Mouse (Mus musculus) heart, postnatal 0 days (tissue): ENCODE measurements at regions not wholly inside any gene's neighbourhood (a gene's known extent, or its start where the extent isn't known, plus 50 kb on each side); places are given as distances from the start of the nearest gene placed in this dataset.
A peak's percentile ranks its signal among the peaks of the same experiment; 100 is the strongest.
"Not testable (repeated sequence)": the region's sequence is repeated elsewhere in the genome, so short reads cannot be mapped to it uniquely, and the experiment has no call there.

Experiments used
- ATAC-seq: fragments of 200-750 bp; cut with Nextera tagmentation; 2 replicates; pipeline ENCODE4 v1.8.0; 2017; ENCODE audit warnings: low read depth, moderate number of reproducible peaks, moderate library complexity; ENCODE audit not compliant: insufficient read depth
- DNase-seq: peaks from one replicate; pipeline ENCODE4 v3.0.0-alpha.2; 2016; ENCODE audit warnings: low spot score
- H3K27ac ChIP-seq: fragments of 300-500 bp; sonication (generic); 2 replicates; pipeline ENCODE4 v1.5.1; 2014; ENCODE audit warnings: low read depth, mild to moderate bottlenecking
- H3K27me3 ChIP-seq: fragments of 300-500 bp; sonication (generic); 2 replicates; pipeline ENCODE4 v1.6.1; 2014; ENCODE audit warnings: low read length, mixed read lengths; ENCODE audit not compliant: control insufficient read depth, insufficient read depth
- H3K36me3 ChIP-seq: fragments of 300-500 bp; sonication (generic); replicated peaks from 2 replicates; pipeline ENCODE4 v1.6.1; 2014; ENCODE audit warnings: low read length, mixed read lengths; ENCODE audit not compliant: control insufficient read depth, insufficient read depth
- H3K4me1 ChIP-seq: fragments of 300-500 bp; sonication (generic); 2 replicates; pipeline ENCODE4 v1.6.1; 2014; ENCODE audit warnings: antibody characterized with exemption; ENCODE audit not compliant: control insufficient read depth, insufficient read depth
- H3K4me2 ChIP-seq: fragments of 300-500 bp; sonication (generic); 2 replicates; pipeline ENCODE4 v1.6.1; 2014; ENCODE audit warnings: low read depth, mild to moderate bottlenecking, low read length, moderate library complexity
- H3K4me3 ChIP-seq: fragments of 300-500 bp; sonication (generic); 2 replicates; pipeline ENCODE4 v1.5.1; 2014; ENCODE audit warnings: low read depth, low read length
- H3K9ac ChIP-seq: fragments of 300-500 bp; sonication (generic); replicated peaks from 2 replicates; pipeline ENCODE4 v1.6.1; 2014; ENCODE audit warnings: low read depth, low read length, mixed read lengths
- H3K9me3 ChIP-seq: fragments of 300-500 bp; sonication (generic); replicated peaks from 2 replicates; pipeline ENCODE4 v1.6.1; 2016; ENCODE audit warnings: low read length; ENCODE audit not compliant: control insufficient read depth
- CTCF ChIP-seq: IDR thresholded peaks from 2 replicates; pipeline ENCODE4 v1.5.1; 2016; ENCODE audit warnings: antibody characterized with exemption, control low read depth, low read depth
- EP300 ChIP-seq: IDR thresholded peaks from 2 replicates; pipeline ENCODE4 v1.6.1; 2016; ENCODE audit warnings: antibody characterized with exemption, low read depth
- WGBS: fragments of 180-500 bp; shearing (Covaris S2); extraction: QIAGEN DNeasy Blood & Tissue Kit; methylation state at CpG from one replicate; pipeline ENCODE4 v1.1.7; 2014; 5-methylcytosine and 5-hydroxymethylcytosine counted together

- DNase-seq, H3K9ac ChIP-seq, H3K27me3 ChIP-seq, H3K36me3 ChIP-seq, ATAC-seq, H3K4me3 ChIP-seq, H3K4me2 ChIP-seq, H3K9me3 ChIP-seq, H3K27ac ChIP-seq, H3K4me1 ChIP-seq: not testable (repeated sequence)
- 73% methylated on average over 10 of the region's 10 CpGs for WGBS
Observed at GRCm38 (mm10) chrX:154717526-154717925, 138.4 kb upstream of the Samt2 start.

- Histone ChIP-seq H3K9ac (no peak overlapping the region), H3K27ac (no peak overlapping the region), H3K4me1 (no peaks in the 10 kb centered on the region), H3K36me3 (no peaks in the 10 kb centered on the region), H3K4me2 (peak overlapping the region; percentile 25; the same call in 1 of the 2 replicates), H3K4me3 (no peak overlapping the region), H3K9me3 (no peaks in the 10 kb centered on the region), H3K27me3 (no peaks in the 10 kb centered on the region)
- 49% methylated on average over 20 of the region's 27 CpGs for WGBS
- ATAC-seq (no peak), DNase-seq (no peak)
- no peak for TF ChIP-seq CTCF
- TF ChIP-seq EP300: no peak
Observed at GRCm38 (mm10) chrX:154713641-154714255, 134.6 kb upstream of the Samt2 start.

GRCm38 (mm10) chrX:154712576-154712975 is 133.4 kb upstream of the Samt2 start:
- not testable (repeated sequence) for ATAC-seq, H3K27me3 ChIP-seq, H3K4me3 ChIP-seq, H3K36me3 ChIP-seq, H3K9me3 ChIP-seq, H3K4me1 ChIP-seq, DNase-seq, H3K4me2 ChIP-seq, H3K27ac ChIP-seq, H3K9ac ChIP-seq
- WGBS: 87% methylated on average over 8 of the region's 8 CpGs

- not testable (repeated sequence) for H3K27me3 ChIP-seq, ATAC-seq, H3K4me3 ChIP-seq, H3K9me3 ChIP-seq, H3K36me3 ChIP-seq, H3K27ac ChIP-seq, H3K9ac ChIP-seq, DNase-seq, H3K4me2 ChIP-seq, H3K4me1 ChIP-seq
- WGBS: 78% methylated on average over 1 of the region's 2 CpGs
Observed at GRCm38 (mm10) chrX:154670529-154670928, 91.4 kb upstream of the Samt2 start.
